Mouse (Mus musculus): Measurements from ENCODE around the gene Trim33.

Trim33 gene

DNA sequence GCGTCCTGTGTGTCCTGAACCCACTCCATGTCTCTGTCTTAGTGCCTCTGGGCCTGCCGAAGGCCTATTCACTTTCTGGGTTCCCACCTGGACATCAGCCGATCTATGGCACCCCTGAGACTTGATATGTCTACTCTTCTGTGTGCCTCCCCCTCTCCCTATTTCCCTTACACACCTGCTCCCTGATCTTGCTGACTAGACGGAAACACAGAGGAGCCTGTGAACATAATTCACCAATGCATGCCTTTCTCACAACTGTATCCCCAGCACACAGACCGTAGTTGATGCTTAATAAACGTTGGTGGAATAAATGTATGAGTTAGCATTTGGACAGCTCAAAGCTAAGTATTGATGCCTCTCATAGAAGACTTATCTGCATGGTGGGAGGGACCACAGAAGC lies 121.7 kb downstream of the Trim33 start:
- DNase-seq (ENCODE audit: low spot score), result no peak

DNA sequence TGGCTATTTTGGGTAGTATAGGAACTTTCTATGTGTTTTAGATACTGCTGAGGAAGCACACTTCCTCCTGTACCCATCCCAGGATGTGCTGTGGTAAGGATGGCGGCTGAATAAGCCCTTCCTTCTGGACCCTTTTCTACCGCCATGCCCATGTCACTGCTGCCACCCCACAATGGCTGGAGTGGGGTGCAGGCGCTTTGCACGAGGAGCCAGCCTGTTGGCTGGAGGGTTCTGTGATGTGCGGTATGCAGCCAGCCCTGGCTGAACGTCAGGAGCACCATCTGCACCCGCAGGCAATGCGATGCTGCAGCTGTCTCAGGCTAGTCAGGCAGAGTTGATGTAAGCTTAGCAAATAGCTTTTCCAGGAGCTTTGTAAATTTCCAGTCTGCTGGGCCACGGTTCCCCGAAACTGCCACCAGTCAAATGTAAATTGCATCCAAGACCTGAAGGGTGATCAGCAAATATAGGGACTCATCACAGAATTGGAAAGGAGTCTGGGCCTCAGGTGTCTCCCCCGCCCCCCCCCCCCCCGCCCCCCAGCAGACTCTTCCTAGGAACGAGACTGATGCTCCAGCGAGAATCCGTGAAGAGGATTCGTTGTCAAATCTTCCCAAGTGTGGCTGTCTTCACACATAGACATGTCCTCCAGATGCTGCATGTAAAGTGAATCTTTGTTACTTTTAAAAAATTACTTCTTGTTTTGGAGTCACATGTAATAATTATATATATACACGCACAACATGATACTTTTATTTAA lies 122.4 kb downstream of the Trim33 start:
- no peak for DNase-seq (ENCODE audit: low spot score)

DNA sequence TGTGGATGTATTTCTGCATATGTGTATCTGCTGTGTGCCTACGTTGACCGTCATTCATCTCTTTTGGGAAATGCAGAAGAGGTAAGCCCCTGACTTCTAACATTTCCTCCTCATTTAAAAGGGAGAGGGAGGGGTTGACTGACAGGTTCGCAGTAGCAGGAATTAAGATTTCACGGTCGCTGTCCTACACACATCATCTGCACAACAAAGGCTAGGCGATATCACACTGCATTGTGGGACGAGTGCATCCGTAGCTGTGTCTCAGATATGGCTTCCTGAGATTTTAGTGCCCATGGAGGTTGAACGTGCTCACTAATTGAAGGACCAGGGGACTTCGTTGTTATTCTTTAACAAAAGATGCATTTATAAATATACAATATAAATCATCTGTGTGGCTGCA lies 123.1 kb downstream of the Trim33 start:
- no peak for DNase-seq (ENCODE audit: low spot score)

DNA sequence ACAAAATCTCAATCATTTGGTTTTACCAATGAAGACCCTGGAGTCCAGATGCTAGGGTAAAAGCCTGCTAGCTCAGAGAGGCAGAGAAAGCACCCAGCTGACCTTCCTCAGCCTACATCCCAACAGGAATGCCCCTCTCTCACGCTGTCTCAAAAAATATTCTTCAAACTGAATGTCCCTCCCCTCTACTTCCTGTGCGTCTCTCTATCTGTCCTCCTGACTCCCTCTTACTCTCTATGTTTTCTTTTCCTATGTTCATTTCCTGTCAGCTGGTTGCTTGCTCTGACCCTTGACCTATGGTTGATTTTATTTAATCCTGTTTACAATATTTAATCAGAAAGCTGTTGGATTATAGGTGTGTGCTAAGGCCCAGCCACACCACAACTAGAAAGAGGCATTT lies 126.0 kb downstream of the Trim33 start:
- DNase-seq (ENCODE audit: low spot score), result peak; percentile 36

DNA sequence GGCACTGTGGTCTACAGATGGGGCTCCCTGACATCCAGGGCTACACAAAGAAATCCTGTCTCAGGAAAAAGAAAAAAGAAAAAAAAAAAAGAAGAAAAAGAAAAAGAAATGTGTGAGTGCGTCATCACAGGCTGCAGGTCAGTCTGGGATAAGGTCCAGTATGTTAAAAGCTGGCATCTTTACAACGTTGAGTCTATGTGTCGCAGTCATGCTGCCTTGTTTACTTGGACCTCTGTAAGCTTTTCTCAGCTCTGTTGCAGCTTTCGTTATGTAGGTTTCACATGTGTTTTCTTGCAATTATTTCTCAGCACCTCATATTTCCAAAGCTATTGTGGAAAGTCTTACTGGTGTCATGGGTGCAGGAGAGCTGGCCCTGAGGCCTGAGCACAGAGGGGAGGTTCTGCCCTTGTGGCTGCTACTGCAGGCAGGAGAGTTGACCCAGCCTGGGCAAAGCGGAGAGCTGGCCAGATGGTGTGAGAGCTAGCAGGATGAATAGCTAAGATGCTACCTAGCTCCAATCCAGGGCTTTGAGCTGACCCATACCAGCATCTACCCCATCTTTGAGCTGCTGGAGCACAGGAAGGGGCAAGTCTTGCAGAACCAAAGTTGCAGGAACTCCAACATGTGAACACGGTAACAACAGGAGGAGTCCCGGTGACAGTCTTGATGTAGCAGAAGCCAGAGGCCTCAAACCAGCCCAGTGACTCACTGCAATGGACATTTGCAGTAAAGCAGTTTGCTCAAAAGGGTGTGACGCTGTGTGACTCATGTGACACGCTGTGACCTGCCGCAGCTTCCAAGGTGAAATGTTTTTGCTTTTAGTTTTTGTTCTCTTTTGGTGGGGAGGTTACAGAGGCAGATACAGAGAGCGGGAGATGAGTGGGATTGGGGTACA lies 127.0 kb downstream of the Trim33 start:
- DNase-seq (ENCODE audit: low spot score), result peak; percentile 32
